In the genomic region with DNA sequence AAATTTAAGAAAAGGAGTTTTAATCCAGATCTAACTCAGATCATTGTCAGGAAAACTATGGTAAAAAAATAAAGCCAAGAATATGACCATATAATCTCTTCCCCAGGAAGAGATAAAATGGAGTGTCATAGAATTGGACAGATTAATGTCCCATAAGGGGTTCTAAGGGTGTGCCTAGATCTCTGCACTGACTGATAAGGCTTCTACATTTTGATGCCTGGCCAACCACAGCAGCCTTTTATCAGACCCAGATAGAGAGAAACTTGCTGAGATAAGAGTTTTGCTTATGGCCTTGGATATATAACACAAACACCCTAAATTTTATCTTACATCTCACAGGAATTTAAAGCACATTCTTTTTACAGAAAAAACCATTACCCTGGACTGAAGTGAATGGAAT, we compare ENCODE assay signal across 32 mouse cellular contexts.
"Had no signal": no experiment of that assay in that cellular context is flagged by ENCODE, and none has a peak within 500 bp of the region (broad histone marks: within the 10 kb centered on the region; RNA-seq: fewer than 3 reads in every experiment).

No protein-coding gene starts in this region.

- H3K27me3 ChIP-seq: limb, embryonic 12.5 days; limb, embryonic 13.5 days; limb, embryonic 15.5 days; liver, embryonic 12.5 days; liver, embryonic 13.5 days; liver, embryonic 15.5 days; lung, embryonic 15.5 days; megakaryocyte, embryonic 14.5 days; midbrain, embryonic 12.5 days; midbrain, embryonic 13.5 days; midbrain, embryonic 15.5 days; neural tube, embryonic 12.5 days; neural tube, embryonic 13.5 days had no signal

- H3K4me3 ChIP-seq: limb, embryonic 10.5 days; limb, embryonic 12.5 days; limb, embryonic 13.5 days; limb, embryonic 15.5 days; liver, embryonic 12.5 days; liver, embryonic 13.5 days; liver, embryonic 15.5 days; lung, embryonic 15.5 days; megakaryocyte, embryonic 14.5 days; midbrain, embryonic 10.5 days; midbrain, embryonic 12.5 days; midbrain, embryonic 13.5 days; midbrain, embryonic 15.5 days; myocyte; neural tube, embryonic 12.5 days; neural tube, embryonic 13.5 days had no signal

- H3K36me3 ChIP-seq: limb, embryonic 10.5 days; limb, embryonic 12.5 days; limb, embryonic 13.5 days; limb, embryonic 15.5 days; liver, embryonic 12.5 days; liver, embryonic 13.5 days; liver, embryonic 15.5 days; lung, embryonic 15.5 days; midbrain, embryonic 10.5 days; midbrain, embryonic 12.5 days; midbrain, embryonic 13.5 days; midbrain, embryonic 15.5 days; neural tube, embryonic 12.5 days; neural tube, embryonic 13.5 days had no signal

- H3K4me2 ChIP-seq: limb, embryonic 12.5 days; limb, embryonic 13.5 days; limb, embryonic 15.5 days; liver, embryonic 11.5 days; liver, embryonic 12.5 days; liver, embryonic 13.5 days; liver, embryonic 15.5 days; lung, embryonic 14.5 days; lung, embryonic 15.5 days; midbrain, embryonic 12.5 days; midbrain, embryonic 13.5 days; midbrain, embryonic 15.5 days; neural tube, embryonic 12.5 days; neural tube, embryonic 13.5 days had no signal

- H3K4me1 ChIP-seq: limb, embryonic 10.5 days; limb, embryonic 12.5 days; limb, embryonic 13.5 days; limb, embryonic 15.5 days; liver, embryonic 12.5 days; liver, embryonic 13.5 days; liver, embryonic 15.5 days; lung, embryonic 15.5 days; megakaryocyte, embryonic 14.5 days; midbrain, embryonic 10.5 days; midbrain, embryonic 12.5 days; midbrain, embryonic 13.5 days; midbrain, embryonic 15.5 days; neural tube, embryonic 12.5 days; neural tube, embryonic 13.5 days had no signal

- H3K9ac ChIP-seq: limb, embryonic 12.5 days; limb, embryonic 13.5 days; limb, embryonic 15.5 days; liver, embryonic 12.5 days; liver, embryonic 13.5 days; liver, embryonic 14.5 days; liver, embryonic 15.5 days; liver, postnatal 0 days; lung, embryonic 14.5 days; lung, embryonic 15.5 days; midbrain, embryonic 12.5 days; midbrain, embryonic 13.5 days; midbrain, embryonic 15.5 days; neural tube, embryonic 12.5 days; neural tube, embryonic 13.5 days had no signal

- H3K9me3 ChIP-seq: limb, embryonic 10.5 days; limb, embryonic 12.5 days; limb, embryonic 13.5 days; limb, embryonic 15.5 days; liver, embryonic 12.5 days; liver, embryonic 13.5 days; liver, embryonic 15.5 days; lung, embryonic 15.5 days; midbrain, embryonic 10.5 days; midbrain, embryonic 12.5 days; midbrain, embryonic 13.5 days; midbrain, embryonic 15.5 days; neural tube, embryonic 12.5 days; neural tube, embryonic 13.5 days had no signal

- DNase-seq: left cerebral cortex, postnatal 4 days; liver; liver, embryonic 13.5 days; liver, postnatal 0 days; lung, adult 18-20 months; lung, adult 2 months; lung, embryonic 14.5 days; lung, postnatal 10 days; lung, postnatal 14 days; lung, postnatal 36 days; lung, postnatal 4 days; midbrain, embryonic 14.5 days had no signal

- H3K27ac ChIP-seq: limb, embryonic 10.5 days; limb, embryonic 12.5 days; limb, embryonic 13.5 days; limb, embryonic 15.5 days; liver, embryonic 12.5 days; liver, embryonic 13.5 days; liver, embryonic 14.5 days; liver, embryonic 15.5 days; lung, embryonic 15.5 days; macrophage; midbrain, embryonic 10.5 days; midbrain, embryonic 12.5 days; midbrain, embryonic 13.5 days; midbrain, embryonic 15.5 days; neural tube, embryonic 12.5 days; neural tube, embryonic 13.5 days had no signal

- ATAC-seq: liver, embryonic 12.5 days; liver, postnatal 0 days; lung, postnatal 0 days; midbrain, embryonic 13.5 days; midbrain, embryonic 15.5 days; midbrain, embryonic 16.5 days had no signal
